Mouse (Mus musculus) ovary, adult 18-20 months (tissue): ENCODE results near the gene Srd5a3.
"Not testable (repeated sequence)": the region's sequence is repeated elsewhere in the genome, so short reads cannot be mapped to it uniquely, and the experiment has no call there.

ENCODE experiments used
- DNase-seq: peaks from one replicate; pipeline ENCODE4 v3.0.0; 2022; ENCODE audit warnings: low spot score, mixed read lengths

The Srd5a3 gene

DNA sequence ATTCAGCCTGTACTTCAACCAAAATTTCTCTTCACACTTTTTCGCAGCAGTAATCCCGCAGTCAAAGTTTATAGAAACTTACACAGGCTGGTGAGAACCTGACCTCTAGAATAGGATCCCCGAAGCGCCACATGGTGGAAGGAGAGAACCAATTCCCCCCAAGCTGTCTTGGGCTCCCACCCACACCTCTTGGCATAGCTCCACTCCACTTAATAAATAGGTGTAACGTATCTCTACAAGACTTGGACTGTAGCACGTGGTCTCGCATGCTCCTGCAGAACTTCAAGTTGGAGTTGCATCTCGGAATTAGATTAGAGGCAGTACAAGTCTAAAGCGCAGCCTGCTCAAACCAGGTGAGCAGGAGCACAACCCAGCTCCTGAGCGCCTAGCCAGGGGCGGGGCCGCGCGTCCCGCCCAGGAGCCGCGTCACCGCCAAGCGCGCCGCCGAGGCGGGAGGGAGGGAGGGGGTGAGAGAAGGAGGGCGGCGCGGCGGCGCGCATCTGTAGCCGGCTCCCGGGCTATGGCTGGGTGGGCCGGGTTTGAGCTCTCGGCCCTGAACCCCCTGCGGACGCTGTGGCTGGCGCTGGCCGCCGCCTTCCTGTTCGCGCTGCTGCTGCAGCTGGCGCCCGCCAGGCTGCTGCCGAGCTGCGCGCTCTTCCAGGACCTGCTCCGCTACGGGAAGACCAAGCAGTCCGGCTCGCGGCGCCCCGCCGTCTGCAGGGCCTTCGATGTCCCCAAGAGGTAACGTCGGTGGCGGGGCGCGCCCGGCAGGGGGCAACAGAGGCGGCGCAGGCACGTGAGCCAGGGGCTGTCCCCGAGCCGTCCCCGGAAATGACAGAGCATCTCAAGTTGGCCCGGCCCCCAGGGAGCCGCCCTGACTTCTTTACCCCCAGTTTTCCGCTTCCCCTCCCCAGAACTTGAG, at the start of gene Srd5a3:
TSS of gene Srd5a3 (plus strand) at position 464 of the 922 bp plus-strand sequence.
- peak; percentile 92 for DNase-seq

DNA sequence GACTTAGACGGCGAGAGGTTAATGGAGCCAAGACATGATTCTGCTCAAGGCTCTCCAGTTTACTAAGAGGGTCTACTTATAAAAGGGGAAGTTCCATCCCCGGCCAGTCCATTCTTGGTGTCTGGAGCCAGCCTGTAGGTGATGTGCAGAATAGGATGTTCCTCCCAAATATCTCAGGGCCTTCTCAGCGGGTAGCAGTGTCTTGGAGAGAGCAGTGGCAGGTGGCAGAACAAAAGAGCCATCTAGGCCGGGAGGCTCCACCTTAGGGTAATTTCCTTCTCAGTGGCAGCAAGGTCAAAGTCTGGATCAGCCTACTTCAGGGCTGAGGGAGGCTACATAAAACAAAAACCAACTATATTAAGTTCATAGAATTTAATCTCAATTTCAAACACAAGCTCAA, 36.3 kb upstream of the Srd5a3 start:
- DNase-seq = not testable (repeated sequence)

DNA sequence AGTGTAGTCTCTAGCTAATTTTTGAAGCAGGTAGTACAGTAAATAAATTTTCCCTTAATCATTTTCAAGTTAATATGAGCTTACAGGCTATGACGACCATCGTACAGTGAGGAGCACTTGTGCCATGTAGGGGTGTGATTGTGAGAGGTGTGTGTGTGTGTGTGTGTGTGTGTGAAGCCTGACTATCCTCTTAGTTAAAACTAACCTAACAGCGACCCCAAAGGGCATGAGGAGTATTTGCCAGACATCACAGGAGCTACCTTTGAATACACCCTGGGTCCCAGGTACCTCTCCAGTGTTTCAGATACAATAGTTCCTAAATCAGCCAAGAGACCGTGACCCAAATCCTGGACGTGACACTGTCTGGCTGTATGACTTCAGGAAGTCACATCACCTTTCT, 32.8 kb upstream of the Srd5a3 start:
- no peak for DNase-seq

DNA sequence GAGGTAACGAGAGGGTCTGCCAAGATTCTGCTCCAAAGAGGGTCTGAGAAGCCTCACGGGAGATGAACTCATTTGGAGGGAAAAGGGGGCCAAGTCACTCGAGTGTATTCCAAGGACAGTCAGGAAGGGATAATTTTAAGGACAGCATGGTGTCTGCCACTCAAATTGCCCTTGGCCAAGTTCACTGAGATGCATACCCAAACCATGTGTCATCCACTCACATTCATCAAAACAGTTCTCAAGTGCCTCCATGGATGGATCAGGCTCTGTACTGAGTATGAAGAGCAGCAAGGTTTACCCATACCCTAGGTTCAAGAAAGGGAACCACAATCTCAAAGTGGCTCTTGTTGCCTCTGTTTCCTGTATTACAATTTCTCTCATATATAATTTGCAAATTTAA, 31.6 kb upstream of the Srd5a3 start:
- no peak for DNase-seq

DNA sequence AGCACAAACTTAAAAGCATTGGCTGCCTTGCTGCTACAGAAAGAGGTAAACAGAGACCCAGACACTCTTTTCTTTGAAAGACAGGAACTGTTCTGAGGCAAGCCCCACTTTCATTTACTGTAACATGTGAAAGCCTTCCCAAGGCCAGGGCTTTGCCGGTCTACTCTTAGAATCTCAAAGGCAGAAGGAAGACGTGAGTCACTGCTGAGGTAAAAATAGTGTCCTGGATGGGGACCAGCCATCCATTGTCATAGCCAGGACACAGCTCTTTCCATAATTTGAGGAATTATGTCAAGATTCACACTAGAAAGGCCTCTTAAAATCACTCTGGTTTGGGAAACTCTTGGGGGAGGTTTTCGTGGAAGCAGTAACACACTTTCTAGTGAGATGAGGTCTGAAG, 28.9 kb upstream of the Srd5a3 start:
- DNase-seq = no peak

DNA sequence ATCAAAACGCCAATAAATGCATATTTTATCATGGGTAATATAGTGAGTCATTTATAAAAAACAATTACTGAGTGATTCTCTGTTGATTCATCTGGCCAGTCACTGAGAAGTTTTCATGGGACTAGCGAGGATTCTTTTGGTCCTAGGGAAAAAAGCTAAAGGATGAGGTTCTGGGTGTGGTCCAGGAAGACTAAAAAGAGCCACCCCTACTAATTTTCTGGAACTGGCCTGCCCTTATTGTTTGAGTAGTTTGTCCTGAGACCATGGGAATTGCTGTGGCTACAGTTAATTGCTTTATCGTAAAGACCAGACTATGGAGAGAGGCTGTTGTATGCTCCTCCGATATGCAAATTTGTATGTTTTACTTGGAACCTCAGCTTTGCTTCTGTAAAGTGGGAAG, 28.1 kb upstream of the Srd5a3 start:
- DNase-seq = no peak

DNA sequence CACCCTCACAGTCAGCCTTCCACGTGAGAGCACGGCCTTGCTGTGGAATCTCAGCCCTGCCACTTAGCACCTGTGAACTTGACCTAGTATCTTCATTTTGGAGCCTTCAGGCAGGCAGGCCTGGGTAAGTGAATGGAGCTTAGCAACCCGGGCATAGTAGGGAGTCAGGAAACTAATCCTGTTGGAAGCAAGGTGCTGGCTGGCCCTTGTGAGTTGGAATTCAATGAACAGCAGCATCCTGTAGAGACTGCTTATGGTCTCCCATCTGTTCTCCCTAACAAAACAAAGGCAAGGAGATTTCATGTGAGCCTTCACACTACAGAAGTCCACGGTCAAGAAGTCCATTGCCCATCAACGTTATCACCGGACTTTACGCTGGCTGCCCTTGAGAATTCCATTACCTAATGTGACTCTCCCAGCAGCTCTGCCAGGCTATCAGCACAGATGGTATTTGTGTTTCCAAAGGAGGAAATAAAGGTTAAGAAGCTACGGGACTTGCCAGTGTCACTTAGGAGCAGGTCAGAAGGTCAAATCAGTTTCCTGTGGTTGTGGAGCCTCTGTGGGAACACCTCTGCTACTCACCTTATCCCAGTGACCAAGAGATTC, 24.5 kb upstream of the Srd5a3 start:
- DNase-seq = no peak

DNA sequence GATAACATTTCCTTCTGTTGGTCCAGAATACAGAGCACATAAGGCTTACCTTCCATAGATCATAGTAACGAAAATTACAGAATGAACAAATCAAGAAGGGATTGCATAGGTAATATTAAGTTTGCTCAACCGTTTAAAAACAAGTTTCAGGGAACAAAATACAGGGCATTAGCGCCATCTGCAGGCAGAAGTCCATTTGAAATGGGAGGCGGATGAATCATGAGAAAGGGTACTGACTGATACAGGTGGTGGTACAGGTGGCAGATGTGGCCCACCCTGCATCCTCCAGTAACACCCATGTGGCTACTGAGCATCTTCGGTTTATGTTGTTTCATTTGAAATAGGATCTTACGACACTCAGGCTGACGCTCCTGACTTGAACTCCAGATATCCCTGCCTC, 21.6 kb upstream of the Srd5a3 start:
- DNase-seq = no peak

DNA sequence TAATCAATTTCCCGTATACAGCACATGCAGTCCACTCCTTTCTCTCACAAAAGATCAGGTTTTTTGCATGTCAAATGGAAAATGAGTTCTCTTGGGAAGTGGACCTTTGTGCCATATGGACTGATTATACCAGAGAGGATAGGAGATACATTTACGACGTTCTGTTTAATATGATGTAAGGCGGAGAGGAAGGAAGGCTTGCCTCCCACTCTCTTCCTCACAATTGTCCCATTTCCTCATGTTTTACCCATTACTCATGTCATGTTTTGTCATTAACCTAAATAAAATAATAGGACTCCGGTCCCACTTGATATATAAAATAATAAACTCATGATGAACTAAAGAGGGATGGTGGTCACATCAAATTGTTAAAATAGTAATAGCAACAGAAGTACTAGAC, 19.4 kb upstream of the Srd5a3 start:
- no peak for DNase-seq

DNA sequence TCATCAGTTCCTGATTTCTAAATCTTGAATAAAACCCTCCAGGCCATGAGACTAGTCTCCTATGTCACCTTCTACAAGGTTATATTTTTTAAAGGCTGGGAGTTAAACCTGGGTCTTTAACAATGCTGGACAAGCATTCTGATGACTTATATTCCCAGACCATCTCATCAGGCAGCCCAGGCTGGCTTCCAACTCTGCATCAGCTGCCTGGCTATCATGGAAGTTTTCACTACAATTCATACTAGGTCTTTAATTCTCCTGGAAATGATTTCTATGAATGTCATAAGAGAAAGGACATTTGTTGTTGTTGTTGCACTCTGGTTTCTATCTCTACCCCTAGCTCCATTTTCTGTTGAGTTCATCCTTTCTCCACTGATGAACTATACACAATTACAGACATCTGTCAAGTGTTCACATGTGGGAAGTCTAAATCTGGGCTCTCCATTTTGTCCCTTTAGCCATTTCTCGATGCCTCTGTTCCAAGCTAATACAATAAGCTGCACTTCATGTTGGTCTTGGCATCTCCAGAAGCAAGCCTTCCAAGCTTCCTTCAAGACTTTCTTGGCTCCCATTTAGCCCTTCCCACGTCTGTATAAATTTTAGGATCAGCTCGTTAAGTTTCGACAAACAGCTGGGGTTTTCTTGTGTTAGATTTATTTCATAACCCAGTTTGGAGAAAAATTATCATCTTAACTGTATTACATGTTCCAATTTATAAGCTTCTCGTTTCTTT, 12.3 kb upstream of the Srd5a3 start:
- DNase-seq = no peak

DNA sequence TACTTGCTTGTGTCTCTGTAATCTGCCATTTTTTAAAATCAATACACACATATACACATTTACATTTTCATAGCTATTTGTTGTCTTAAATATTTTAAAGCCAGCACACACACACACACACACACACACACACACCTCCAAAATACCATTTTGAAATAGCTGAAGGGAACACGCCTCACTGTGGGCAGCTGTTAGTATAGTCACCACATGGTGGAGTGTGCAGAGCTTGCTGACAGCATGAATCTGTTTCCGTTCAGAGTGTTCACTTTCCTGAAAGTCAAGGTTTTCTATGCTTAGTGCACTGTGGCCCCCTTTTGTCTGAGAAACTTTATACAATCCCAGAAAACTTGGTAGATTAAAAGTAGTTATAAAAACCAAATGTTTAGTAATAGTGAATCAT, 9.8 kb upstream of the Srd5a3 start:
- DNase-seq = no peak

DNA sequence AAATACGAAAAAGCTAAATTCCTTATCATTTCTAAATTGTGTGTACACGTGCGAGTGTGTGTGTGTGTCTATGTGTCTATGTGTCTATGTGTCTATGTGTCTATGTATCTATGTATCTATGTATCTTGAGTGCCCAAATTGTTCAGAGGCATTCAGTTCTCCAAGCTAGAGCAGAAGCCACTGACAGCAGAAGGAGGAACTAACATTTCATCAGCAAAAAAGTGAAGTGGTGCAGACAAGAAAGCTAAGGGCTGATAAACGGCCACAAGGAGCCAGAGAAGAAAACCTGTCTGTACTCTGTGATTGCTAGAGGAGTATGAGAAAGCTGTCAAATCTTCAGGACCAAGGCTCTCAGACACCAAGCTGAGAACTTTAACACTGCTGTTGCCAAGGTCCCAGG, 8.1 kb upstream of the Srd5a3 start:
- DNase-seq = no peak

DNA sequence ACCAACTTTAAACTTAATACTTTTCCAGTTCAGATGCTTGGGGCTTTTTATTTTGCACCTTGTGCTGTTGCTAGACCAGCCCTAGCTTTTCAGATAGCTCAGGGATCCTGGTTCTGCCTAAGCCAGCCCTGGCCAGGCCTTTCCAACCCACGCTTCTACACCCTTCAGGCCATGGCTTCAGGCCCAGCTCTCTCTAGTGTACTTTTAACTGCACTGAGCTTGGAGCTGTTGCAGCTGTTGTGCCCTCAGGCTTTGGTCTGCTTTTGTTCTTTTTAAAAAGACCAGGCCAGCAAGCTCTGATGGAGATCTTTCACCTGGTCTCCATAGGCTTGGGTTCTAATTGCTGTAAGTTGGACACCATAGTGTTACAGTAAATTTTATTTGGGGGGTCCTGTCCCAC, 4.4 kb upstream of the Srd5a3 start:
- DNase-seq = no peak

DNA sequence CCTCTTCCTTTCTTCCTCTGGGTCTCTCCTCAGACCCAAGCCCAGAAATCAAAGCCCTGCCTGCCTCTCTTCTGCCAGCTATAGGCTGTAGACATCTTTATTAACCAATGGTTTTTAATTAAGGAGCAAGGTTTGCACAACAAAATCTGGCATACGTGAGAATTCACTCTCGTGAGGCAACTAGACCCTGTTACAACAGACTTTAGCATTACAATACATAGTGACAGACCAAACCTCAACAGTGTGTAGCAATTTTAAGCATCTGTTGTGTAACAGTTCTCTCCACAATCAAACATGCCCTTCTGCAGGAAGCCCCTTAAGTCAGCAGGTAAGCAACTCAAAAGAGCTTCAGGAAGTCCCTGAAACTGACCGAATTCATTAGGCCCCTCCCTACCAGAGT, 3.8 kb upstream of the Srd5a3 start:
- DNase-seq = no peak

DNA sequence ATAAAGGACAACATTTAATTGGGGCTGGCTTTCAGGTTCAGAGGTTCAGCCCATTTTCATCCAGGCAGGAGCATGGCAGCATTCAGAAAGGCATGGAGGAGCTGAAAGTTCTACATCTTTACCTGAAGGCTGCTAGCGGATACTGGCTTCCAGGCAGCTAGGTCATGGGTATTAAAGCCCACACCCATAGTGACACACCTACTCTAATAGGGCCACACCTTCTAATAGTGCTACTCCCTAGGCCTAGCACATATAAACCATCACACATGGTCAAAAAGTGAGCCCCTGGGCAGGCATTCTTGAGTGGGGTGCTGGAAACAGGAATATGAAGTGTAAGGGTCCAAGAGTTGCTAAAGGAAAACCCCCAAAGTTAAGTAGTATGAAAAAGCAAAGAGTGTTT, 2.5 kb upstream of the Srd5a3 start:
- no peak for DNase-seq

DNA sequence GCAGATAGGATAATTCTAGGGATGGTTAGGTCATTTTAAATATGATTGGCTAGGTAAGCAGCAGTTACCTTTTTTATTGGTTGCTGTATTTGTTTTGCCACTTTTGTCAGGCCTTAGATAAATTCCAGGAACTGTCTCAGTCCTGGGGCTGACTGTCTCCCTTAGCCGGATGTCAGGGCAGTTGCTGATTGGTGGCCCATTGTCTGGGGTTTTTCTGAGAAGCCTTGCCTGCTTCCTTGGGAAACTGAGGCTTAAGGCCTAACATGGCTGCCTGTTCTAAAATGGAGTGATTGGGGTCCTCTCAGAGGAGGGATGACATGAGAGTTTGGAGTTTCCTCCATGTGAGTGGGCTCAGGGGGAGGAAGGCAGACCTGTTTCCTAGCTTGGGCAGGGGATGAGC, 2.0 kb upstream of the Srd5a3 start:
- DNase-seq = no peak

DNA sequence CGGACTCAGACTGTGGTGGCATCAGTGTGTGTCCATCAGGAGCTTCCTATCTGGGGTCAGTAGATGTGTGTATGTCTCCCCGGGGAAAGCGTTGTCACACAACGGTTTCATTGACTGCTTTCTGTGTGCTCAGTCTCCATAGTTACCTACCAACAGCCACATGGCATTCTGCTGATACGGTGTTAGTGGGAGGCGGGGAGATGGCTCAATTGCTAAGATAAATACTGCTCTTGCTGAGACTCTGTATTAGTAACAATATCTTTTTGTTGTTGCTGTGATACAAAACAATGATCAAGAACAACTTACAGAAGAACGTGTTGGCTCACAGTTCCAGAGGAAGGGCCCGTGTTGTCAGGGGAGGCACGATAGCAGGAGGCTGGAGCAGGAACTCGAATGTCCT, 1.6 kb upstream of the Srd5a3 start:
- no peak for DNase-seq

DNA sequence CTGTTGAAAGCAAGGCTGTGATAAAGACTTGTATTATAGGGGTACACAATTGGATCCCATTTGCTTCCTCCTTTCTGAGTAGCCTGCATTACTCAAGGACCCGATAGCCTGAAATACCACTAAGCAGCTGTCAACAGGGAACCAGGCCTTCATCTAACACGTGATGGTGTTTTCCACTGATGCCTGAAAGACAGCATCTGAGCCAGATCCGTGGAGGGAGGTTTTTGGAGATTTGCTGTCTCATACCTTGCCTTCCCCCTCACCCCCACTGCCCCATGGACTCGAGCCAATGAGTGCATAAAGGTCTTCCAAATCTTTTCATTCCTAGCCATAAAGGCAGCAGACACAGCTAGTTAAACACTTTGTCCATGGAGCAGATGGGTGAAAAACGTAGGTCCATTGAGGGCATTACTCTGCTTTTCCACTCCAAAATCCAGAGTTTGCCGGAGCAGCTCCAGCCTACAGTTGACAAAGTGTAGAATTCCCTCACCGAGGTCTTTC, 850 bp upstream of the Srd5a3 start:
- no peak for DNase-seq

DNA sequence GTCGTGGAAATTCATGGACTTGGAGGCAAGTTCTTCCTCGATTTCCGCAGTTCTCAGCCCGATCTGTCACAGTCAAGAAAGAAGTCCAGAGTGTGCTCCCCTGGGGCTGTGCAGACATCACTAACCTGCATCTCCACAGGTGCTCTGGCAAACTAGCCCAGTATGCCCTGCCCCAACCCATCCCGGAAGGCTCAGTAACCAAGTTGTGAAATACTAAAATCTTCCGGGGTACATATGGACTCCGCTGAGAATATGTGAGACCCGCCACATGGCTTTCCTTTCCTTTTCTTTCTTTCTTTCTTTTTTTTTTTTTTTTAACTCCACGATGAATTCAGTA, 627 bp downstream of the Srd5a3 start:
- no peak for DNase-seq

DNA sequence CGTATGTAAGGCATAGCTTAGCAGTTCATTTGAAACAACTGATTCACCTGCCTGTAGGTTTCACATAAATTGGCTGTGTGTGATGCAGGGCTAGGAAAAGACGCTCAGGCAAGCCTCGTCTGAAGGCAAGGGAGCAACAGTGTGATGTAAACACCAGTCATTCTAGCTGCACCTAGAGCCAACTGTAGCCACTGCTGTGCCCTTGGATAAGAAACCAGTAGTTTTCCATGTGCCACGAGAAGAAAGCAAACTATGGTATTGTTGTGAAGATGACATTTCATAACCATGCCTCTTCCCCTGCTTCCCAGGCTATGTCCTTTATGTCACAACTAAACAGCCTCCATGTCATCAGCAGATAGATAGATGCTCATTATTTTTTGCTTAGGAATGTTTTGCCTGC, 3.3 kb downstream of the Srd5a3 start:
- no peak for DNase-seq

DNA sequence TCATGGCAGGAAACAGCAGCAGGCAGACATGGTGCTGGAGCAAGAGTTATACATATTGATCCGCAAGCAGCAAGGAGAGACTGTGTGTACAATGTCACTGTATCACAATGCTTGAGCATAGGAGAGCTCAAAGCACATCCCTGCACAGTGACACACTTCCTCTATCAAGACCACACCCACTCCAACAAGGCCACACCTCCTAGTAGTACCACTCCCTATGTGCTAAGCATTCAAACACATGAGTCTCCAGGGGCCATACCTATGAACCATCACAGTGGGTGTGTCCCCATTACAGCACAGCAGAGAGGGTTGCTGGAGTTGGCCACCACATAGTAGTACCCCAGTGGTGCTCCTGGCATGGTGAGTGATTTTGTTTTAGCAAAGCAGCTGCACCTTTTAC, 6.3 kb downstream of the Srd5a3 start:
- DNase-seq = no peak

DNA sequence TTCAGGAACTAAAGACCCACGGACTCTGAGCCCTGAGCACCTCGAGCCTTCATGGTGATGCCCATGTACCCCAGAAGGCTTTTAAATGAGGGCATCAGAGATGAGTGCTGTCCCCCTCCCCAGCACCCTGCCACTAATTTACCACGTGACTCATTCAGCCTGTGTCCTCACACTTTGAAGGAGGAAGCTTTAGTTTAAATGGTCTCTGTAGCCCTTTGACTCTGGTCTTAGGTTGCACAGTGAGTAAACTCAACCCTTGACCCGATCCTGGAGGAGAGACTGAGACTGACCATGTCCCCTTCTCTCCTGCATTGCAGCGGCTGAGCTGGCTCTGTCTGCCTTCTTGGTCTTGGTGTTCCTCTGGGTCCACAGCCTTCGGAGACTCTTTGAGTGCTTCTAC, 9.4 kb downstream of the Srd5a3 start:
- DNase-seq = no peak

DNA sequence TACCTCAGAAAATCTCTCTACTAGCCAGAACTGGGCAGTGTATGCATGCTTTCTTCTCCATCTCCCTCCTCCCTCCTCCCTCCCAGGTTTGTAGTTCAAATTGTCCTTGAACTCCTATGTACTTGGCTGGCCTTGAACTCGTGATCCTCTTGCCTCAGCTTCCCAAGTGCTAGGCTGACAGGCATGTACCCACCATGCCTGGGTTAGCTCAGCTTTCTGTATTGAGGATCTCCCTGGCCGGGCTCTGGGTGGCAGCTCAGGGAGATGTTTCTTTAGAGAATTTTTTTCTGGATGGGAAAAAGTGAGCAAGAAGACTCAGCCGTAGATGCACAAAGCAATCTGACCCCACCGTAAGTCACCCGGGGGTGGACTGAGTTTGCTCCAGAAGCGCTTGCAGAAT, 12.9 kb downstream of the Srd5a3 start:
- no peak for DNase-seq
